Mouse (Mus musculus) gastrocnemius, postnatal 25 days (tissue): ENCODE data around the gene Ggact. TPM values are rescaled to one million over a fixed set of nuclear protein-coding genes. Genes with fewer than 3 reads are reported as not detected.

Source experiments
- total RNA-seq, 2 experiments: library from RNA; stranded (reverse); gene quantifications; 1 replicate in 1 of 2; 2 replicates in 1 of 2; pipeline ENCODE4 v1.2.3; 2021

The Ggact gene
- total RNA-seq, 2 experiments from 2014 or later: 11.3 to 13.1 TPM

Other genes starting within 250 kb of the Ggact start
- 1 to 10 TPM; 2.8 to 3.2 TPM for gene Tmtc4, start 70.3 kb upstream of the Ggact start, total RNA-seq